16 mouse cellular contexts compared by ENCODE assay signal in the genomic region with DNA sequence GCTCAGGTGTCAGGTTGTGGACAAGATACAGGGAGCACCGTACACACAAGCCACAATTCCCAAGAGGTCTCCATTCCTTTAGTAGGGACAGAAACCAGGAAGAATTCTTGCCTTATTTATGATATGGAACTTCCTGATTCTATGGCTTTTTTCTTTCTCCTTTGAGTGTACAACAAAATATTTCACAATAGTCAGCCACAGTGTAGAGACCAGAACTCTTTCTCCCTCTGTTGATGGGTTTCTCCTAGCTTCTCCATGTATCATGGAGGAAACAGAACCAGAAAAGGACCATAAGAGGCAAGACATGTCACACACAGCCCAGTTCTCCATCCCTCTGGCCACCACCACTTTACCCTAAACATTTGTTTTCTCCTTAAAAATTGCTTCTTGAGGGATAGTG.
"Had no signal": no experiment of that assay in that cellular context is flagged by ENCODE, and none has a peak within 500 bp of the region (broad histone marks: within the 10 kb centered on the region; RNA-seq: fewer than 3 reads in every experiment).

No protein-coding gene starts in this region.

- DNase-seq: kidney, adult 2 months; kidney, postnatal 14 days; left cerebral cortex, postnatal 4 days; lung, embryonic 14.5 days; lung, postnatal 10 days; lung, postnatal 4 days; right cerebral cortex, postnatal 4 days; spleen, adult 18-20 months; thymus, adult 18-20 months; thymus, postnatal 14 days had no signal

- H3K4me2 ChIP-seq: kidney, embryonic 15.5 days; limb, embryonic 15.5 days; liver, embryonic 12.5 days; lung, embryonic 14.5 days; neural tube, embryonic 12.5 days had no signal

- H3K4me3 ChIP-seq: kidney, embryonic 15.5 days; limb, embryonic 15.5 days; liver, embryonic 12.5 days; myocyte; neural tube, embryonic 12.5 days had no signal

- H3K9ac ChIP-seq: kidney, embryonic 15.5 days; limb, embryonic 15.5 days; liver, embryonic 12.5 days; lung, embryonic 14.5 days; neural tube, embryonic 12.5 days had no signal

- H3K27ac ChIP-seq: kidney, embryonic 15.5 days; limb, embryonic 15.5 days; liver, embryonic 12.5 days; neural tube, embryonic 12.5 days had no signal

- ATAC-seq: intestine, embryonic 16.5 days; liver, embryonic 12.5 days had no signal

- H3K36me3 ChIP-seq: liver, embryonic 12.5 days had no signal

- H3K9me3 ChIP-seq: kidney, embryonic 15.5 days; limb, embryonic 15.5 days; liver, embryonic 12.5 days had no signal

- H3K4me1 ChIP-seq: kidney, embryonic 15.5 days; liver, embryonic 12.5 days; neural tube, embryonic 12.5 days had no signal

- H3K27me3 ChIP-seq: kidney, embryonic 15.5 days; limb, embryonic 15.5 days; neural tube, embryonic 12.5 days had no signal
